Mouse (Mus musculus): ENCODE measurements around the gene Cdhr5. TPM values are rescaled to one million over a fixed set of nuclear protein-coding genes. Genes with fewer than 3 reads are reported as not detected.

Gene Cdhr5
- polyA plus RNA-seq, 1 experiment from 2014 or later: not detected

DNA sequence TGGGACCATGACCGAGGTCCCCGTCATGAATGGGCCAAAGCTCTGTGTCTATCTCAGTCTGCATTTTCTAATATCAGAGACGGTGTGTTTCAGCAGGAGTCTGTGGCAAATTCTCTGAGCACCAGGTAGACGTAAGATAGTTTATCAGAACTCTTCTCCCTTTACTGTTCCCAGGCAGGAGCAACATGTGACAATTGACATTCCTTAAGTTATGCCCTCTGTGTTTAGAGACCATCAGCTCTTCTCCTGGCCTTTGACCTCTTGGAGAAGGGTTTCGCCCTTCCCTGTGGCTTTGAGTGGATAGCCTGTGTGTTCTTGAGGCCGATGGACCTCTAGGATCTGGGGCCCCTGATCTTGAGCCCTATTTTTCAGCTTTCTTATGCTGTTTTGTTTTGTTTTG is 46.9 kb downstream of the Cdhr5 start:
- Histone ChIP-seq H3K27me3 (ENCODE audit: low read depth, poor library complexity, severe bottlenecking) (no peaks in the 10 kb centered on the region), H3K4me1 (peaks cover 29% of the 10 kb centered on the region), H3K27ac (replicated peaks) (peak overlapping the region; percentile 99; the same call in 1 of the 2 replicates), H3K4me3 (peak overlapping the region; percentile 96), H3K9me3 (replicated peaks) (no peaks in the 10 kb centered on the region), H3K36me3 (peaks cover 46% of the 10 kb centered on the region)
- DNase-seq (ENCODE audit: low spot score): no peak
- 68% methylated on average over 6 of the region's 6 CpGs for WGBS

DNA sequence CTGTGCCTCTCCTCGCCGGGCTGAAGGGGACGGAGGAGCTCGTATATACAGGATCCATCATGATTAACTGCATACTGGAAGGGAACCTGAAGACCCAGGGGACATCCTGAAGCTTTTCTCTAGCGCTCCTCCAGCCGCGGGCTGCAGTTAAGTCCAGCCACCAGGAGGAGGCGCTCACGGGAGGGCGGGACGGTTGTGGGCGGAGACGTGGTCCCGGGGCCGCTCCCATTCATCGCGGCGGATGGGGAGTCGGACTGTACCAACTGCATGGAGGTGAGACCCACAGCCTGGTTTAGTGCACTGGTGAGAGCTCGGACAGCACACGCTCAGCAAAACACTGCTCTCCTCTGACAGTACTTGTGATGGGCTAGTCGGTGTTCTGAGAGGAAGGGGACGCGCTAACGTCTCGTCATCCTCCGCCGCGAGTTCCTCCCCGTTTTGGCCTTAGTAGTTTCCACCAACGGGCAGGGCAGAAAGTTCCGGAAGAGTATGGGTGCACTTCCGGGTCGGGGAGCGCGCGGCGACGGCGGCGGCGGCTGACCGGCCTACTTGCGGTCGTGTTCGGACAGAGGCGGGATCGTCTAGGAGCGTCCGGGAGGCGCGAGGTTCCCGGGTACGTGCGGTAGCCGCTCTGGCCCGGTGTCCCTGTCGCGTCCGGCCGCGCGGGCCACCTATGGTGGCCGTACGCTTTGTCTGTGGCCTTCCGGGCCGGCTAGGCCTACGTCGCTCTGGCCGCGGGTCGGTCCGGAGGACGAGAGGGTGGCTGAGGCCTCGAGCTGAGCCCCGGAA is 48.1 kb downstream of the Cdhr5 start, which contains the start of gene Phrf1:
TSS of gene Phrf1 (plus strand) at position 506 of the 789 bp plus-strand sequence.
- H3K36me3 ChIP-seq: peaks cover 34% of the 10 kb centered on the region
- under 1% methylated on average over 76 of the region's 76 CpGs for WGBS
- peak within 1 kb of the TSS; percentile 96 for H3K4me3 ChIP-seq
- no peaks in the 10 kb centered on the region for H3K9me3 ChIP-seq (replicated peaks)
- peaks cover 29% of the 10 kb centered on the region for H3K4me1 ChIP-seq
- H3K27ac ChIP-seq (replicated peaks): peak within 1 kb of the TSS; percentile 99
- no peaks in the 10 kb centered on the region for H3K27me3 ChIP-seq (ENCODE audit: low read depth, poor library complexity, severe bottlenecking)
- DNase-seq (ENCODE audit: low spot score): peak; percentile 94

DNA sequence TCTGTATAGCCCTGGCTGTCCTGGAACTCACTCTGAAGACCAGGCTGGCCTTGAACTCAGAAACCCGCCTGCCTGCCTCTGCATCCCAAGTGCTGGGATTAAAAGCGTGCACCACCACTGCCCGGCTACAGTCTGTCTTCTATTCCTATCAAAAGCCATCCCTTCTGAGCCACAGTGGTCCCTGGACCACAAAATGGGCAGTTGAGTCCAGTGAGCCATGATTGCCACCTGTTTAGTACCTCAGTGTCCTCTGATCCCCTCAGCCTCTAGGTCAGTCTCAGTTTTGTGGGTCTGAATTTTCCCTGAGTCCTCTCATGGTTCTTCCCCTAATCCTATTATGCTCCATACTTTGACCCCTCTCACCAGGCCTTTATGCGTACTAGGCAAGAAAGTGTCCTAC is 48.8 kb downstream of the Cdhr5 start:
- Histone ChIP-seq H3K27ac (replicated peaks) (peak overlapping the region; percentile 99), H3K4me3 (peak overlapping the region; percentile 96), H3K36me3 (peaks cover 27% of the 10 kb centered on the region), H3K4me1 (peaks cover 29% of the 10 kb centered on the region), H3K9me3 (replicated peaks) (no peaks in the 10 kb centered on the region), H3K27me3 (ENCODE audit: low read depth, poor library complexity, severe bottlenecking) (no peaks in the 10 kb centered on the region)
- DNase-seq (ENCODE audit: low spot score): no peak
- WGBS: 75% methylated on average over 4 of the region's 4 CpGs

DNA sequence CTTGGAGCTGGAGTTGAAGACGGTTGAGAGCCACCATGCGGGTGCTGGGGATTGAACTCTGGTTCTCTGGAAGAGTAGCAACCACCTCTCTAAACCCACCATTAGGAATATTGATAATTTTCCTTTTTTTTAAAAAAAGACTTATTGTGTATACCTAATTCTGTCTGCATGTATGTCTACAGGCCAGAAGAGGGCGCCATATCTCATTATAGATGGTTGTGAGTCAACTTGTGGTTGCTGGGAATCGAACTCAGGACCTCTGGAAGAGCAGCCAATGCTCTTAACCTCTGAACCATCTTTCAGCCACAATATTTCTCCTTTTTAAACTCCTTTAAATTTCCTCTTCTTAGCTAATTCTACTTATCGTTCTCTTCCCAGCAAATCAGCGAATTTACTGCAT is 50.1 kb downstream of the Cdhr5 start:
- no peaks in the 10 kb centered on the region for H3K27me3 ChIP-seq (ENCODE audit: low read depth, poor library complexity, severe bottlenecking)
- no peaks in the 10 kb centered on the region for H3K9me3 ChIP-seq (replicated peaks)
- 85% methylated on average over 6 of the region's 6 CpGs for WGBS
- H3K4me3 ChIP-seq: no peak overlapping the region
- no peak overlapping the region for H3K27ac ChIP-seq (replicated peaks)
- H3K4me1 ChIP-seq: peaks cover 38% of the 10 kb centered on the region
- peaks cover 14% of the 10 kb centered on the region for H3K36me3 ChIP-seq
- no peak for DNase-seq (ENCODE audit: low spot score)

DNA sequence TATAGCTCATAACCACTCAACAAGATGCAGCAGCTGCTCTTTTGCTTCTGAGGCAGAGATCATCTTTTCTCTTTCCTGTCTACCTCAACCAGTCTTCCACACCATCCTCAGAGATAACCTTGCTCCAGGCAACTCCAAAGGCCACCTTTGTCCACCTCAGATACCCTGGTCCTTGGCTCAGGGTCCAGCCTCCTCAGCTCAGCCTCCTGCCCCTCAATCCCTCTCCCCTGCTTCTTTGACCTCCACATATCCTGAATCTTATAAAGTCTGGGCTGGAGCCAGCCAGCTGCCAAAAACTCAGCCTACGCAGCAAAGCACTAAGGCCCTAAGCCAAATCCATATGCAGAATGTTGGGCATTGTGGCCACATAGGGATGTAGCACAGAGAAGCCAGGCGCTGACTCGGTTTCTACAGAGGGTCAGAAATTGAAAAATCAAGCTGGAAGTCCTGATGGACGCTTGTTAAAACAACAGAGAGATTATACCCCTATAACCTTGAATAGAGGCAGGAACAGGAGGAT is 53.8 kb downstream of the Cdhr5 start:
- Histone ChIP-seq H3K4me3 (peak overlapping the region; percentile 64; the same call in 1 of the 2 replicates), H3K27me3 (ENCODE audit: low read depth, poor library complexity, severe bottlenecking) (no peaks in the 10 kb centered on the region), H3K4me1 (peaks cover 39% of the 10 kb centered on the region), H3K36me3 (peaks cover 28% of the 10 kb centered on the region), H3K27ac (replicated peaks) (peak overlapping the region; percentile 89), H3K9me3 (replicated peaks) (no peaks in the 10 kb centered on the region)
- no peak for DNase-seq (ENCODE audit: low spot score)
- 90% methylated on average over 4 of the region's 4 CpGs for WGBS

DNA sequence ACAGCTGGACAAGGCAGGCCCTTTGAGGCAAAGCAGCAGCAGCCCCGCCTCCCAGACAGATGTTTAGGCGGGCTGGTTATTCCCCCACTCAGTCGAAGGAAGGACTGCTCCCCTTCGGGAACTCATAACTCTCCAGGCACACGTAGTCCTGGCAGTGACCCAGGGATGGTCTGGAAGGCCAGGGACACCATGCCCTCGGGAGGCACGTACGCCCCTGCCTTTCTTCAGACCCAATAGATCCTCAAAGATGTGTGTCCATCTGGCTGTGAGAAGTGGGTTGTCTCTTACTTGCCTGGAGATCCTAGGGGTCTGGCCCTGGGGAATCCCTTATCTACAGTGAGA is 54.5 kb downstream of the Cdhr5 start:
- no peaks in the 10 kb centered on the region for H3K27me3 ChIP-seq (ENCODE audit: low read depth, poor library complexity, severe bottlenecking)
- H3K36me3 ChIP-seq: peaks cover 35% of the 10 kb centered on the region
- H3K27ac ChIP-seq (replicated peaks): peak overlapping the region; percentile 89
- H3K4me3 ChIP-seq: peak overlapping the region; percentile 64
- no peak for DNase-seq (ENCODE audit: low spot score)
- H3K4me1 ChIP-seq: peaks cover 45% of the 10 kb centered on the region
- H3K9me3 ChIP-seq (replicated peaks): no peaks in the 10 kb centered on the region
- 18% methylated on average over 8 of the region's 8 CpGs for whole genome bisulfite sequencing

DNA sequence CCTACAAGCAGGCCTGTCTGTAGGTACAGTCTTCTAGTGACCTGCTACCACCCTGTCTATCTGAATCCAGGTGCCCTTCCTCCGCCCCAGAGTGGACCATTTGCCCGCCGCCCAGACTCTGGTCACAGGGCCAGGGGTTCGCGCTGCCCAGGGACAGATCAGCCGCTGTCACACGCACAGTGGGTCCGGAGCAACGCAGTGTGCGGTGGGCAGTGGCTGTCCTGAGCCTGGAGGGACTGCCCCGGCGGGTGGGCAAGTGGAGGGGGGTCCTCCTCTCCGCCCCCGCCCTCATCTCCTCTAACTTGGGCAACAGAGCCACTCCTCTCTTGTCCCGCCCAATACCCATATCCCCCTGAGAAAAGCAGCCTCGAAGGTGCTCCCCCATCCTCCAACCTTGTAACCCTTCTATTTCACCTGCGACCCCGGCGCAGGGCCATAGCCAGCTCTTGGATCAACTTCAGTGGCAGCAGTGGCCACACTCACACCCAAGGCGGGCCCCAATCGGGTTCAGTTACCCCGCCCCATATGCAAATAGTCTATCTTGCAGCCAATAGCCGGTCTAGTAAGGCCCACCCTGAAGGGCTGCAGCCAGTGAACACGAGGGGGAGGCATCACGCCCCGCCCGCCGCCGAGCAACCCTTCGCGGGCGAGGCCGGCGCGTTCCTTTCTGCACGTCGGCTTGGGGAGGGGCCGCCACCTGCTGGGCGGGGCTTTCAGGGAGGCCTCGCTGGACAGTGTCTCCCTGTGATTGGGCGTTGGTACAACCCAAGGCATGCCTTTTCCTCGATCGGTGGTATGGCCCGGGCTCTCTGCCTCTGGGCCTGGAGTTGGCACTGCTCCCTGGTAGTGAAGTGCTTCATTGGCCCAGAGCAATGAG is 55.1 kb downstream of the Cdhr5 start:
- Histone ChIP-seq H3K36me3 (peaks cover 37% of the 10 kb centered on the region), H3K4me3 (peak overlapping the region; percentile 64), H3K27ac (replicated peaks) (peak overlapping the region; percentile 89), H3K27me3 (ENCODE audit: low read depth, poor library complexity, severe bottlenecking) (no peaks in the 10 kb centered on the region), H3K4me1 (peaks cover 51% of the 10 kb centered on the region), H3K9me3 (replicated peaks) (no peaks in the 10 kb centered on the region)
- peak; percentile 99 for DNase-seq (ENCODE audit: low spot score)
- whole genome bisulfite sequencing: 3% methylated on average over 44 of the region's 44 CpGs

DNA sequence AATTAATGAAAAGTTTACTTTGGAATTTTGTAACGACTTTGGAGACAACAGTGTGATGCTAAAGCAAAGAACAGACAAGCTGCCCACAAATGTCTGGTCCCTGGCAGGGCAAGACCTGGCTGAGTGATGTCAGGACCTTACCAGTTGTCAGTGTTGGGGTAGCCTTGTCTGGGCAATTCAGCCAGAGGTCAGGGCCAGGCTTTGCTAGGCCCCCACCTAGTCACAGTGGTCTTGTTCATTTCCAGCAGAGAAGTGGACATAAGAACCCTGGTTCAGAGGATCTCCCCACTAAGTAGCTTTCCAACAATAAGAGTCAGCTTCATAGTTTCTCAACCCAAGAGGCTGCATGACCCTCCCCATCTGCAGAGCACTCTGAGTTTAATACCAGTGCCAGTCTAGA is 56.2 kb downstream of the Cdhr5 start:
- no peak for DNase-seq (ENCODE audit: low spot score)
- WGBS: 78% methylated on average over 1 of the region's 1 CpGs
- H3K27ac ChIP-seq (replicated peaks): peak overlapping the region; percentile 89
- H3K4me1 ChIP-seq: peaks cover 60% of the 10 kb centered on the region
- H3K4me3 ChIP-seq: peak overlapping the region; percentile 64
- peaks cover 37% of the 10 kb centered on the region for H3K36me3 ChIP-seq
- no peaks in the 10 kb centered on the region for H3K9me3 ChIP-seq (replicated peaks)
- no peaks in the 10 kb centered on the region for H3K27me3 ChIP-seq (ENCODE audit: low read depth, poor library complexity, severe bottlenecking)

DNA sequence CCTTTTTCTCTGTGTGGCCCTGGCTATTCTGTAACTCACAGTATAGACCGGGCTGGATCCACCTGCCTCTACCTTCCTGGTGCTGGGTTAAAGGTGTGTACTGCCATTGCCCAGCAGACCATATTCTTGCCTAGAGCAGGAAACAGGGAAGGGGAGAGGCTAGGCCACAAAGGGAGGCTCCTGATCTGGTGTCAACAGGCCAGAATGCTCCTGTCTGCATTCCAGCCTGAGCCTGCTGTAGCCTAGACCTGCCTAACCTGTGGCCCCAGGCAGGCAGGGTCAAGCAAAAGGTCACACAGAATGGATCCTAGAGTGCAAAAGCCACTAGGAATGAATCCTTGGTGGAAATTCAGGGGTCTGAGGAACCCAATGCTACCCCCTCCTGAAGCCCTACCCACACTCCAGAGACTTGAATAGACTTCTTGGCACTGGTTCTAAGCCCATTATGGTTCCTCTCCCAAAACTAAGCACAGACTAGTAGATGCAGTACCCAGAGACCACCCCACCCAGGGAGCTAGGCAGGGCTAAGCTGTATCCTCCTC is 57.0 kb downstream of the Cdhr5 start:
- H3K4me1 ChIP-seq: peaks cover 67% of the 10 kb centered on the region
- peak overlapping the region; percentile 12; the same call in 1 of the 2 replicates for H3K4me3 ChIP-seq
- H3K9me3 ChIP-seq (replicated peaks): no peaks in the 10 kb centered on the region
- 100% methylated on average over 1 of the region's 1 CpGs for WGBS
- H3K27ac ChIP-seq (replicated peaks): no peak overlapping the region; the same call in 1 of the 2 replicates
- peaks cover 37% of the 10 kb centered on the region for H3K36me3 ChIP-seq
- no peaks in the 10 kb centered on the region for H3K27me3 ChIP-seq (ENCODE audit: low read depth, poor library complexity, severe bottlenecking)
- no peak for DNase-seq (ENCODE audit: low spot score)

MicroRNA genes within 50 kb of the gene (microRNA counts, 519-probe panel; counts per million panel counts)
- microRNA mmu-miR-210: 7,033 counts per million, percentile 67 among the panel's probes with 10 or more counts

Small RNA genes lying within 50 kb of the gene (microRNA-seq; reads per million reads assigned to microRNA genes)
- 830 reads per million, percentile 75 among the genes with 10 or more reads in this experiment for gene Mir210

Other genes starting within 250 kb of the Cdhr5 start
- gene Gm17387, start 247.7 kb downstream of the Cdhr5 start, polyA plus RNA-seq (2016; fragmentation: Nextera tagmentation; extraction: Ambion mirVana): not detected in 2 replicates
- gene B4galnt4, start 215.7 kb downstream of the Cdhr5 start, polyA plus RNA-seq (2016; fragmentation: Nextera tagmentation; extraction: Ambion mirVana): 26.8 and 29.4 TPM in 2 replicates
- 1.8 and 2.0 TPM in 2 replicates for gene Pkp3, start 198.6 kb downstream of the Cdhr5 start, polyA plus RNA-seq (2016; fragmentation: Nextera tagmentation; extraction: Ambion mirVana)
- 2.3 and 2.5 TPM in 2 replicates for gene Sigirr, start 176.2 kb downstream of the Cdhr5 start, polyA plus RNA-seq (2016; fragmentation: Nextera tagmentation; extraction: Ambion mirVana)
- 0.07 and 0.16 TPM in 2 replicates for gene Ano9, start 159.0 kb downstream of the Cdhr5 start, polyA plus RNA-seq (2016; fragmentation: Nextera tagmentation; extraction: Ambion mirVana)
- gene Ptdss2, start 154.4 kb downstream of the Cdhr5 start, polyA plus RNA-seq (2016; fragmentation: Nextera tagmentation; extraction: Ambion mirVana): 86.5 and 94.7 TPM in 2 replicates
- 64.5 and 66.6 TPM in 2 replicates for gene Rnh1, start 103.9 kb downstream of the Cdhr5 start, polyA plus RNA-seq (2016; fragmentation: Nextera tagmentation; extraction: Ambion mirVana)
- gene Hras, start 82.8 kb downstream of the Cdhr5 start, polyA plus RNA-seq (2016; fragmentation: Nextera tagmentation; extraction: Ambion mirVana): 84.2 and 87.5 TPM in 2 replicates
- 14.4 and 14.6 TPM in 2 replicates for gene Lrrc56, start 82.6 kb downstream of the Cdhr5 start, polyA plus RNA-seq (2016; fragmentation: Nextera tagmentation; extraction: Ambion mirVana)
- 3.8 and 5.1 TPM in 2 replicates for gene Lmntd2, start 62.7 kb downstream of the Cdhr5 start, polyA plus RNA-seq (2016; fragmentation: Nextera tagmentation; extraction: Ambion mirVana)
- 55.6 and 57.2 TPM in 2 replicates for gene Rassf7, start 60.9 kb downstream of the Cdhr5 start, polyA plus RNA-seq (2016; fragmentation: Nextera tagmentation; extraction: Ambion mirVana)
- 114 and 125 TPM in 2 replicates for gene Phrf1, start 48.0 kb downstream of the Cdhr5 start, polyA plus RNA-seq (2016; fragmentation: Nextera tagmentation; extraction: Ambion mirVana)
- 0.58 and 1.4 TPM in 2 replicates for gene Irf7, start 10.3 kb downstream of the Cdhr5 start, polyA plus RNA-seq (2016; fragmentation: Nextera tagmentation; extraction: Ambion mirVana)
- gene Sct, start 2.3 kb upstream of the Cdhr5 start, polyA plus RNA-seq (2016; fragmentation: Nextera tagmentation; extraction: Ambion mirVana): 0.79 and 2.4 TPM in 2 replicates
- gene Drd4, start 15.2 kb upstream of the Cdhr5 start, polyA plus RNA-seq (2016; fragmentation: Nextera tagmentation; extraction: Ambion mirVana): 0.32 and 0.62 TPM in 2 replicates
- 57.4 and 67.2 TPM in 2 replicates for gene Deaf1, start 50.9 kb upstream of the Cdhr5 start, polyA plus RNA-seq (2016; fragmentation: Nextera tagmentation; extraction: Ambion mirVana)
- 52.2 and 58.1 TPM in 2 replicates for gene Tmem80, start 51.0 kb upstream of the Cdhr5 start, polyA plus RNA-seq (2016; fragmentation: Nextera tagmentation; extraction: Ambion mirVana)
- gene Eps8l2, start 62.1 kb upstream of the Cdhr5 start, polyA plus RNA-seq (2016; fragmentation: Nextera tagmentation; extraction: Ambion mirVana): 3.4 and 3.8 TPM in 2 replicates
- gene Taldo1, start 115.4 kb upstream of the Cdhr5 start, polyA plus RNA-seq (2016; fragmentation: Nextera tagmentation; extraction: Ambion mirVana): 339 and 342 TPM in 2 replicates
- 45.1 and 47.0 TPM in 2 replicates for gene Gatd1, start 137.3 kb upstream of the Cdhr5 start, polyA plus RNA-seq (2016; fragmentation: Nextera tagmentation; extraction: Ambion mirVana)
- 8.9 and 15.1 TPM in 2 replicates for gene Cend1, start 152.7 kb upstream of the Cdhr5 start, polyA plus RNA-seq (2016; fragmentation: Nextera tagmentation; extraction: Ambion mirVana)
- gene Slc25a22, start 161.1 kb upstream of the Cdhr5 start, polyA plus RNA-seq (2016; fragmentation: Nextera tagmentation; extraction: Ambion mirVana): 43.7 and 48.4 TPM in 2 replicates
- 18.8 and 20.9 TPM in 2 replicates for gene Pidd1, start 167.2 kb upstream of the Cdhr5 start, polyA plus RNA-seq (2016; fragmentation: Nextera tagmentation; extraction: Ambion mirVana)
- 905 and 1,135 TPM in 2 replicates for gene Rplp2, start 170.6 kb upstream of the Cdhr5 start, polyA plus RNA-seq (2016; fragmentation: Nextera tagmentation; extraction: Ambion mirVana)
- gene Pnpla2, start 178.4 kb upstream of the Cdhr5 start, polyA plus RNA-seq (2016; fragmentation: Nextera tagmentation; extraction: Ambion mirVana): 15.2 and 17.5 TPM in 2 replicates
- 4.1 and 6.9 TPM in 2 replicates for gene Cracr2b, start 184.3 kb upstream of the Cdhr5 start, polyA plus RNA-seq (2016; fragmentation: Nextera tagmentation; extraction: Ambion mirVana)
- gene Cd151, start 190.6 kb upstream of the Cdhr5 start, polyA plus RNA-seq (2016; fragmentation: Nextera tagmentation; extraction: Ambion mirVana): 17.3 and 17.6 TPM in 2 replicates
- 82.1 and 85.0 TPM in 2 replicates for gene Polr2l, start 198.3 kb upstream of the Cdhr5 start, polyA plus RNA-seq (2016; fragmentation: Nextera tagmentation; extraction: Ambion mirVana)
- 33.3 and 38.7 TPM in 2 replicates for gene Tspan4, start 198.5 kb upstream of the Cdhr5 start, polyA plus RNA-seq (2016; fragmentation: Nextera tagmentation; extraction: Ambion mirVana)